Mouse (Mus musculus): Measurements from ENCODE around the gene C9. TPM values are rescaled to one million over a fixed set of nuclear protein-coding genes. Genes with fewer than 3 reads are reported as not detected.
A peak's percentile ranks its signal among the peaks of the same experiment; 100 is the strongest.

The C9 gene
- polyA plus RNA-seq, 1 experiment from 2014 or later = 12.1 TPM

DNA sequence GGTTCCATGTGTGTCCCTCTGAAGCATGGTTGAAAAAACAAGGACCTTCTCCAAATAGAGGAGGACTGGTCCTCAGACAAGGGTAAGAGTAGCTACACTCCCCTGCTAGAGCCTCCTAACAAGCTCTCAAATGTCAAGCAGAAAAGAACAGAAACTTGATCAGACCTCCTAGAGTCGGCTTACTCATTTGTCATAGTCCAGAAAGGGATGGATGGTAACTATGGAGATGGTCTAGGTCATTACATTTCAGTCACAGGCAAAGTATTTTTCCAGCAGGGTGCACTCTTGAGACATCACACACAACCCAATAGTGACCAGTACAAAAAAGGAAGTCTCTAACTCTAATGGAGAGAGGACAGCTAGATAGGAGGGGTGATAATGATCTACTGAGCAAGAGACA lies 55.7 kb downstream of the C9 start:
- no peaks in the 10 kb centered on the region for H3K27me3 ChIP-seq (ENCODE audit: control insufficient read depth, insufficient read depth, low read depth, low read length)
- H3K27ac ChIP-seq (ENCODE audit: low read length) = no peak overlapping the region
- ATAC-seq (ENCODE audit: low read depth) = peak; percentile 24; the same call in 1 of the 2 replicates
- no peak overlapping the region for H3K9ac ChIP-seq (ENCODE audit: low read depth, low read length)
- no peak overlapping the region for H3K4me3 ChIP-seq (ENCODE audit: low read depth, low read length)
- H3K4me2 ChIP-seq (ENCODE audit: low read depth, low read length) = no peak overlapping the region
- no peaks in the 10 kb centered on the region for H3K36me3 ChIP-seq (ENCODE audit: control insufficient read depth, insufficient read depth)
- H3K4me1 ChIP-seq (ENCODE audit: control insufficient read depth, low read depth, low read length) = no peaks in the 10 kb centered on the region
- H3K9me3 ChIP-seq (replicated peaks; ENCODE audit: control insufficient read depth, low read length) = no peaks in the 10 kb centered on the region
- WGBS (ENCODE audit: insufficient replicate concordance) = 3% methylated on average over 1 of the region's 1 CpGs

DNA sequence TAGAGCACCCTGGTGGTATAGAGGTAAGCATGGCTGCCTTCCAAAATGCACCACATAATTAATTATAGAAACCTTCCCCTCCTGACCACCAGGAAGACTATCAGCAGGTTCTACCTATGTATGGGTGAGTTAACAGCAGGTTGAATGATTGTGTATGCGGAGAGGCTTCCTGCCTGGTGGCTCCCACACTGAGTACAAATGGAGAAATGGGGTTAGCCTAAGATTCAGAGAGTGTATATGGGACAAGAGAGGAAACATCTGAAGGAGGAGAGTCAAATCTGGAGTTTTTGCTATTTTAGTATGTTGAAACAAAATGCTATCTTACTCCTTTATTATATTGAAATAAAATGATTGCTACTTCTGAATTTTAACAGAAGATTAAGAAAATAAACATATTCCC lies 72.4 kb downstream of the C9 start:
- Histone ChIP-seq H3K27me3 (ENCODE audit: control insufficient read depth, insufficient read depth, low read depth, low read length) (no peaks in the 10 kb centered on the region), H3K36me3 (ENCODE audit: control insufficient read depth, insufficient read depth) (no peaks in the 10 kb centered on the region), H3K4me1 (ENCODE audit: control insufficient read depth, low read depth, low read length) (peaks cover 15% of the 10 kb centered on the region), H3K9me3 (replicated peaks; ENCODE audit: control insufficient read depth, low read length) (no peaks in the 10 kb centered on the region), H3K4me3 (ENCODE audit: low read depth, low read length) (no peak overlapping the region), H3K4me2 (ENCODE audit: low read depth, low read length) (no peak overlapping the region), H3K9ac (ENCODE audit: low read depth, low read length) (no peak overlapping the region), H3K27ac (ENCODE audit: low read length) (no peak overlapping the region)
- 75% methylated on average over 1 of the region's 1 CpGs for WGBS (ENCODE audit: insufficient replicate concordance)
- ATAC-seq (ENCODE audit: low read depth) = no peak

GRCm38 (mm10) chr15:6519417-6520255 lies 74.5 kb downstream of the C9 start:
- Histone ChIP-seq H3K27ac (ENCODE audit: low read length) (peak overlapping the region; percentile 59), H3K27me3 (ENCODE audit: control insufficient read depth, insufficient read depth, low read depth, low read length) (no peaks in the 10 kb centered on the region), H3K4me1 (ENCODE audit: control insufficient read depth, low read depth, low read length) (peaks cover 15% of the 10 kb centered on the region), H3K4me3 (ENCODE audit: low read depth, low read length) (no peak overlapping the region), H3K9me3 (replicated peaks; ENCODE audit: control insufficient read depth, low read length) (no peaks in the 10 kb centered on the region), H3K9ac (ENCODE audit: low read depth, low read length) (no peak overlapping the region), H3K36me3 (ENCODE audit: control insufficient read depth, insufficient read depth) (no peaks in the 10 kb centered on the region), H3K4me2 (ENCODE audit: low read depth, low read length) (peak overlapping the region; percentile 53)
- 30% methylated on average over 19 of the region's 19 CpGs for WGBS (ENCODE audit: insufficient replicate concordance)
- ATAC-seq (ENCODE audit: low read depth) = no peak

DNA sequence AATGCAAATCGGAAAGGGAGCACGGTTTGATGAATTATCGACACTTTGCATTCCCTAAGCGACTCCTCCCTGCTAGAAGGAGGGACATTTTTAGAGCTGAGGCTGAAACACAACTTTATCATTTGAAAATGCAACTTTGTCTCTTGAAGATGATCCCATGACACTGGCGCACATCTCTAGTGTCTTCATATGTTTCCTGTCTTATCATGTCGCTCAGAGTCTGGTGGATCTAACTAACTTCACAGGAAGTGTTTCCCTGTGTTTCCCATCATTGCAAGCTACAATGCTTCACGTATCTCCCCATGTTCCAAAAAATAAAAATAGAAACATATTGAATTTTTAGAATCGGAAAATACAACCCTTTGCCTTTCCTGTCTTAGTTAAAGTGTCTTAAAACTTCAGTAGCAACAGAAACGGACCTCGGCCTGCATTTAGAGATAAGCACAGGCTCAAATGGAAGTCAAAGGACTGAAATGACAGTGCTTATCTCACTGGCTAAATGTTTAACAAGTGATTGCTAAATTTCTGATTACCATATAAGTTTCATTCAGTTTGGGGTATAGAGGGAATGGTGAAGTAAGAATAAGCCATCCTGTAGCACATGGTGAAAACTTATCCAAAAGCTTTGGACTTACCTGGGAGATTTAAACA lies 75.5 kb downstream of the C9 start:
- H3K27ac ChIP-seq (ENCODE audit: low read length) = peak overlapping the region; percentile 59
- 12% methylated on average over 10 of the region's 10 CpGs for WGBS (ENCODE audit: insufficient replicate concordance)

GRCm38 (mm10) chr15:6522653-6523167 lies 77.6 kb downstream of the C9 start, which contains the start of gene Fyb:
Fyb (plus strand) TSS chr15:6522853.
- Histone ChIP-seq H3K27me3 (ENCODE audit: control insufficient read depth, insufficient read depth, low read depth, low read length) (no peaks in the 10 kb centered on the region), H3K9ac (ENCODE audit: low read depth, low read length) (peak within 1 kb of the TSS; percentile 33; the same call in 1 of the 2 replicates), H3K4me1 (ENCODE audit: control insufficient read depth, low read depth, low read length) (peaks cover 15% of the 10 kb centered on the region), H3K4me3 (ENCODE audit: low read depth, low read length) (peak within 1 kb of the TSS; percentile 48), H3K27ac (ENCODE audit: low read length) (0 out of 2 replicates have a peak within 1 kb of the TSS, but pooled peaks have one; percentile 42), H3K36me3 (ENCODE audit: control insufficient read depth, insufficient read depth) (no peaks in the 10 kb centered on the region), H3K9me3 (replicated peaks; ENCODE audit: control insufficient read depth, low read length) (no peaks in the 10 kb centered on the region), H3K4me2 (ENCODE audit: low read depth, low read length) (peak within 1 kb of the TSS; percentile 62)
- peak; percentile 65 for ATAC-seq (ENCODE audit: low read depth)
- 13% methylated on average over 8 of the region's 8 CpGs for WGBS (ENCODE audit: insufficient replicate concordance)

More for the DNA sequence above, 75.5 kb downstream of the C9 start:
- Histone ChIP-seq H3K4me2 (ENCODE audit: low read depth, low read length) (peak overlapping the region; percentile 53), H3K9me3 (replicated peaks; ENCODE audit: control insufficient read depth, low read length) (no peaks in the 10 kb centered on the region), H3K27me3 (ENCODE audit: control insufficient read depth, insufficient read depth, low read depth, low read length) (no peaks in the 10 kb centered on the region), H3K4me3 (ENCODE audit: low read depth, low read length) (peak overlapping the region; percentile 28), H3K4me1 (ENCODE audit: control insufficient read depth, low read depth, low read length) (peaks cover 15% of the 10 kb centered on the region), H3K9ac (ENCODE audit: low read depth, low read length) (no peak overlapping the region), H3K36me3 (ENCODE audit: control insufficient read depth, insufficient read depth) (no peaks in the 10 kb centered on the region)
- peak; percentile 77 for ATAC-seq (ENCODE audit: low read depth)

DNA sequence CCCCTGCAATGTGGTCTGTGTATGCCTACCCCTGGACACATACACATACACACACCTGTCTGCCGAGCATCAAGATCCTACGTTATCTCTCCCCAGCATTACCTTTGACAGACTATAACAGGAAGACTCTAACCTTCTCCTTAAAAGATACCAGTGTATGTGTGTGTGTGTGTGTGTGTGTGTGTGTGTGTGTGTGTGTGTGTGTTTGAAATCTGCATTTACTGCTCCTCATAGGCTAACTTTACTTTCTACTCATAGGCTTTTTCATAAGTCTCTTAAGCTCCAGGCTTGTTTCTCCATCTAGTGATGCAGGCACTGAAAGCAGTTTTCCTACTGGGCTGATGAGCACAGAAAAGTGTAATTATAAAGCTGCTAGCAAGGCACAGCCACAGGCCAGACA lies 79.7 kb downstream of the C9 start:
- 34% methylated on average over 2 of the region's 2 CpGs for WGBS (ENCODE audit: insufficient replicate concordance)
- Histone ChIP-seq H3K27ac (ENCODE audit: low read length) (no peak overlapping the region), H3K36me3 (ENCODE audit: control insufficient read depth, insufficient read depth) (no peaks in the 10 kb centered on the region), H3K4me2 (ENCODE audit: low read depth, low read length) (no peak overlapping the region), H3K9me3 (replicated peaks; ENCODE audit: control insufficient read depth, low read length) (no peaks in the 10 kb centered on the region), H3K4me3 (ENCODE audit: low read depth, low read length) (no peak overlapping the region), H3K9ac (ENCODE audit: low read depth, low read length) (no peak overlapping the region), H3K4me1 (ENCODE audit: control insufficient read depth, low read depth, low read length) (peaks cover 15% of the 10 kb centered on the region), H3K27me3 (ENCODE audit: control insufficient read depth, insufficient read depth, low read depth, low read length) (no peaks in the 10 kb centered on the region)
- ATAC-seq (ENCODE audit: low read depth) = no peak

DNA sequence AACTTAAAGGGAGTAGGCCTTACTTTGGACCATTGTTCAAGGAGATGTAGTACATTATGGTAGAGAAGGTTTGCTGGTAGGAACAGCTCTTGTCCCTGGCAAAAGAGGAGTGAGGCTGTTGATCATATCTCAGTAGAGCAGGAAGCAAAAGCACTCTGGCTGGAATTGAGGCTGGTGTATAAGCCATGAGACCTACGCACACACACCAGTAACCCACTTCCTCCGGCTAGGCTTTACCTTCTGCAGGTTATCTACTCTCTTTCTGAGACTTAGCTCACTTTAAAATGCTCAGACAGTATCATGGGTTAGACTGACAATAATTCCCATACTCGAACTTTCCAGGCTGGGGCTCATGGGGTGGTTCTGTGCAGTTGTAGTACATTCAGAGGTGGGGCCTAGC lies 80.3 kb downstream of the C9 start:
- WGBS (ENCODE audit: insufficient replicate concordance) = 42% methylated on average over 3 of the region's 3 CpGs
- no peak overlapping the region for H3K9ac ChIP-seq (ENCODE audit: low read depth, low read length)
- H3K27ac ChIP-seq (ENCODE audit: low read length) = no peak overlapping the region
- H3K4me1 ChIP-seq (ENCODE audit: control insufficient read depth, low read depth, low read length) = peaks cover 10% of the 10 kb centered on the region
- no peaks in the 10 kb centered on the region for H3K27me3 ChIP-seq (ENCODE audit: control insufficient read depth, insufficient read depth, low read depth, low read length)
- ATAC-seq (ENCODE audit: low read depth) = no peak
- no peaks in the 10 kb centered on the region for H3K36me3 ChIP-seq (ENCODE audit: control insufficient read depth, insufficient read depth)
- no peaks in the 10 kb centered on the region for H3K9me3 ChIP-seq (replicated peaks; ENCODE audit: control insufficient read depth, low read length)
- no peak overlapping the region for H3K4me2 ChIP-seq (ENCODE audit: low read depth, low read length)
- H3K4me3 ChIP-seq (ENCODE audit: low read depth, low read length) = no peak overlapping the region

- H3K9ac ChIP-seq (ENCODE audit: low read depth, low read length) = no peak overlapping the region
- H3K27ac ChIP-seq (ENCODE audit: low read length) = no peak overlapping the region
- no peaks in the 10 kb centered on the region for H3K9me3 ChIP-seq (replicated peaks; ENCODE audit: control insufficient read depth, low read length)
- H3K4me2 ChIP-seq (ENCODE audit: low read depth, low read length) = no peak overlapping the region
- no peak overlapping the region for H3K4me3 ChIP-seq (ENCODE audit: low read depth, low read length)
- no peak for ATAC-seq (ENCODE audit: low read depth)
- no peaks in the 10 kb centered on the region for H3K36me3 ChIP-seq (ENCODE audit: control insufficient read depth, insufficient read depth)
- WGBS (ENCODE audit: insufficient replicate concordance) = 56% methylated on average over 3 of the region's 3 CpGs
- no peaks in the 10 kb centered on the region for H3K4me1 ChIP-seq (ENCODE audit: control insufficient read depth, low read depth, low read length)
- H3K27me3 ChIP-seq (ENCODE audit: control insufficient read depth, insufficient read depth, low read depth, low read length) = no peaks in the 10 kb centered on the region
Observed at GRCm38 (mm10) chr15:6533858-6534343, 88.8 kb downstream of the C9 start.

GRCm38 (mm10) chr15:6534592-6534991 lies 89.5 kb downstream of the C9 start:
- Histone ChIP-seq H3K4me3 (ENCODE audit: low read depth, low read length) (no peak overlapping the region), H3K27ac (ENCODE audit: low read length) (no peak overlapping the region), H3K27me3 (ENCODE audit: control insufficient read depth, insufficient read depth, low read depth, low read length) (no peaks in the 10 kb centered on the region), H3K9ac (ENCODE audit: low read depth, low read length) (no peak overlapping the region), H3K4me1 (ENCODE audit: control insufficient read depth, low read depth, low read length) (no peaks in the 10 kb centered on the region), H3K4me2 (ENCODE audit: low read depth, low read length) (no peak overlapping the region), H3K36me3 (ENCODE audit: control insufficient read depth, insufficient read depth) (no peaks in the 10 kb centered on the region), H3K9me3 (replicated peaks; ENCODE audit: control insufficient read depth, low read length) (no peaks in the 10 kb centered on the region)
- no peak for ATAC-seq (ENCODE audit: low read depth)
- WGBS (ENCODE audit: insufficient replicate concordance) = 51% methylated on average over 8 of the region's 8 CpGs

All from liver, embryonic 16.5 days (tissue).